Mouse (Mus musculus): Measurements from ENCODE around the gene Naxd. TPM values are rescaled to one million over a fixed set of nuclear protein-coding genes. Genes with fewer than 3 reads are reported as not detected.
"Not testable (repeated sequence)": the region's sequence is repeated elsewhere in the genome, so short reads cannot be mapped to it uniquely, and the experiment has no call there.

The Naxd gene
- polyA plus RNA-seq, 1 experiment from 2014 or later: 105 TPM

GRCm38 (mm10) chr8:11460934-11461333 lies 36.4 kb upstream of the Naxd start:
- ATAC-seq (ENCODE audit: insufficient read depth, low FRiP score, low read depth): no peak
- H3K9ac ChIP-seq: no peak overlapping the region
- no peaks in the 10 kb centered on the region for H3K9me3 ChIP-seq
- H3K36me3 ChIP-seq: no peaks in the 10 kb centered on the region
- peaks cover 16% of the 10 kb centered on the region for H3K4me1 ChIP-seq
- WGBS: 33% methylated on average over 2 of the region's 2 CpGs
- H3K27me3 ChIP-seq (replicated peaks): no peaks in the 10 kb centered on the region
- no peak overlapping the region for H3K4me2 ChIP-seq
- no peak overlapping the region for H3K27ac ChIP-seq
- no peak overlapping the region for H3K4me3 ChIP-seq (replicated peaks)

GRCm38 (mm10) chr8:11461847-11462246 lies 35.5 kb upstream of the Naxd start:
- peaks cover 16% of the 10 kb centered on the region for H3K4me1 ChIP-seq
- no peak overlapping the region for H3K27ac ChIP-seq
- no peak overlapping the region for H3K4me2 ChIP-seq
- no peak for ATAC-seq (ENCODE audit: insufficient read depth, low FRiP score, low read depth)
- no peaks in the 10 kb centered on the region for H3K36me3 ChIP-seq
- H3K9ac ChIP-seq: no peak overlapping the region
- no peaks in the 10 kb centered on the region for H3K9me3 ChIP-seq
- WGBS: 36% methylated on average over 2 of the region's 2 CpGs
- H3K27me3 ChIP-seq (replicated peaks): no peaks in the 10 kb centered on the region
- no peak overlapping the region for H3K4me3 ChIP-seq (replicated peaks)

GRCm38 (mm10) chr8:11462641-11463040 lies 34.7 kb upstream of the Naxd start:
- Histone ChIP-seq H3K27me3 (replicated peaks) (no peaks in the 10 kb centered on the region), H3K4me1 (peaks cover 16% of the 10 kb centered on the region), H3K4me2 (no peak overlapping the region), H3K36me3 (no peaks in the 10 kb centered on the region), H3K9ac (no peak overlapping the region), H3K27ac (no peak overlapping the region), H3K9me3 (no peaks in the 10 kb centered on the region), H3K4me3 (replicated peaks) (no peak overlapping the region)
- 88% methylated on average over 4 of the region's 4 CpGs for WGBS
- ATAC-seq (ENCODE audit: insufficient read depth, low FRiP score, low read depth): no peak

GRCm38 (mm10) chr8:11463541-11463888 lies 33.8 kb upstream of the Naxd start:
- Histone ChIP-seq H3K9ac (no peak overlapping the region), H3K36me3 (no peaks in the 10 kb centered on the region), H3K9me3 (no peaks in the 10 kb centered on the region), H3K4me1 (peaks cover 9% of the 10 kb centered on the region; the same call in 1 of the 2 replicates), H3K4me2 (no peak overlapping the region), H3K27me3 (replicated peaks) (no peaks in the 10 kb centered on the region), H3K27ac (no peak overlapping the region), H3K4me3 (replicated peaks) (no peak overlapping the region)
- ATAC-seq (ENCODE audit: insufficient read depth, low FRiP score, low read depth): no peak
- WGBS: 75% methylated on average over 2 of the region's 2 CpGs

GRCm38 (mm10) chr8:11463889-11464706 lies 33.2 kb upstream of the Naxd start:
- H3K4me3 ChIP-seq (replicated peaks): no peak overlapping the region
- no peaks in the 10 kb centered on the region for H3K27me3 ChIP-seq (replicated peaks)
- 72% methylated on average over 12 of the region's 12 CpGs for WGBS
- H3K9ac ChIP-seq: peak overlapping the region; percentile 16; the same call in 1 of the 2 replicates
- H3K4me2 ChIP-seq: no peak overlapping the region
- no peak; the same call in 1 of the 2 replicates for ATAC-seq (ENCODE audit: insufficient read depth, low FRiP score, low read depth)
- no peaks in the 10 kb centered on the region for H3K9me3 ChIP-seq
- H3K36me3 ChIP-seq: no peaks in the 10 kb centered on the region
- H3K27ac ChIP-seq: no peak overlapping the region
- H3K4me1 ChIP-seq: peaks cover 3% of the 10 kb centered on the region; the same call in 1 of the 2 replicates

- ATAC-seq (ENCODE audit: insufficient read depth, low FRiP score, low read depth): no peak
- Histone ChIP-seq H3K9ac (peak overlapping the region; percentile 16; the same call in 1 of the 2 replicates), H3K4me2 (no peak overlapping the region), H3K27ac (no peak overlapping the region), H3K36me3 (no peaks in the 10 kb centered on the region), H3K27me3 (replicated peaks) (no peaks in the 10 kb centered on the region), H3K4me3 (replicated peaks) (no peak overlapping the region), H3K4me1 (no peaks in the 10 kb centered on the region; the same call in 1 of the 2 replicates), H3K9me3 (no peaks in the 10 kb centered on the region)
- WGBS: 66% methylated on average over 3 of the region's 3 CpGs
Measured at GRCm38 (mm10) chr8:11464707-11464964, 32.7 kb upstream of the Naxd start.

- ATAC-seq (ENCODE audit: insufficient read depth, low FRiP score, low read depth): no peak
- H3K9ac ChIP-seq: no peak overlapping the region
- H3K4me1 ChIP-seq: no peaks in the 10 kb centered on the region; the same call in 1 of the 2 replicates
- H3K4me3 ChIP-seq (replicated peaks): no peak overlapping the region
- no peaks in the 10 kb centered on the region for H3K27me3 ChIP-seq (replicated peaks)
- no peak overlapping the region for H3K4me2 ChIP-seq
- WGBS: 84% methylated on average over 4 of the region's 4 CpGs
- no peaks in the 10 kb centered on the region for H3K9me3 ChIP-seq
- H3K36me3 ChIP-seq: no peaks in the 10 kb centered on the region
- no peak overlapping the region for H3K27ac ChIP-seq
Measured at GRCm38 (mm10) chr8:11465619-11466018, 31.7 kb upstream of the Naxd start.

GRCm38 (mm10) chr8:11466528-11466927 lies 30.8 kb upstream of the Naxd start:
- not testable (repeated sequence) for H3K36me3 ChIP-seq; H3K27me3 ChIP-seq (replicated peaks); H3K27ac ChIP-seq; ATAC-seq (ENCODE audit: insufficient read depth, low FRiP score, low read depth); H3K9me3 ChIP-seq; H3K9ac ChIP-seq; H3K4me3 ChIP-seq (replicated peaks); H3K4me2 ChIP-seq; H3K4me1 ChIP-seq
- 87% methylated on average over 5 of the region's 5 CpGs for WGBS

GRCm38 (mm10) chr8:11469095-11469494 lies 28.2 kb upstream of the Naxd start:
- WGBS: 7% methylated on average over 3 of the region's 3 CpGs
- no peaks in the 10 kb centered on the region for H3K36me3 ChIP-seq
- H3K27ac ChIP-seq: no peak overlapping the region

GRCm38 (mm10) chr8:11470694-11471093 lies 26.6 kb upstream of the Naxd start:
- H3K36me3 ChIP-seq: no peaks in the 10 kb centered on the region
- ATAC-seq (ENCODE audit: insufficient read depth, low FRiP score, low read depth): no peak
- H3K4me3 ChIP-seq (replicated peaks): no peak overlapping the region
- H3K9ac ChIP-seq: no peak overlapping the region
- H3K4me2 ChIP-seq: no peak overlapping the region
- no peak overlapping the region for H3K27ac ChIP-seq
- 0 out of 2 replicates have a peak, but pooled peaks cover 3% of the 10 kb centered on the region for H3K27me3 ChIP-seq (replicated peaks)
- H3K9me3 ChIP-seq: no peaks in the 10 kb centered on the region
- 72% methylated on average over 7 of the region's 7 CpGs for WGBS
- H3K4me1 ChIP-seq: 0 out of 2 replicates have a peak, but pooled peaks cover 7% of the 10 kb centered on the region

More at GRCm38 (mm10) chr8:11469095-11469494, 28.2 kb upstream of the Naxd start:
- Histone ChIP-seq H3K9me3 (no peaks in the 10 kb centered on the region), H3K27me3 (replicated peaks) (no peaks in the 10 kb centered on the region), H3K4me3 (replicated peaks) (no peak overlapping the region), H3K4me1 (0 out of 2 replicates have a peak, but pooled peaks cover 7% of the 10 kb centered on the region), H3K9ac (no peak overlapping the region), H3K4me2 (no peak overlapping the region)
- no peak for ATAC-seq (ENCODE audit: insufficient read depth, low FRiP score, low read depth)

- Histone ChIP-seq H3K4me3 (replicated peaks) (no peak overlapping the region), H3K9me3 (no peaks in the 10 kb centered on the region), H3K4me1 (peaks cover 9% of the 10 kb centered on the region), H3K27me3 (replicated peaks) (0 out of 2 replicates have a peak, but pooled peaks cover 3% of the 10 kb centered on the region), H3K27ac (no peak overlapping the region), H3K4me2 (no peak overlapping the region), H3K36me3 (no peaks in the 10 kb centered on the region), H3K9ac (no peak overlapping the region)
- no peak for ATAC-seq (ENCODE audit: insufficient read depth, low FRiP score, low read depth)
- 47% methylated on average over 8 of the region's 8 CpGs for WGBS
Measured at GRCm38 (mm10) chr8:11471309-11471708, 26.0 kb upstream of the Naxd start.

GRCm38 (mm10) chr8:11473072-11473471 lies 24.2 kb upstream of the Naxd start:
- Histone ChIP-seq H3K9ac (no peak overlapping the region), H3K36me3 (no peaks in the 10 kb centered on the region), H3K4me2 (no peak overlapping the region), H3K27me3 (replicated peaks) (peaks cover 7% of the 10 kb centered on the region; the same call in 1 of the 2 replicates), H3K4me1 (peaks cover 20% of the 10 kb centered on the region), H3K27ac (peak overlapping the region; percentile 23; the same call in 1 of the 2 replicates), H3K4me3 (replicated peaks) (no peak overlapping the region), H3K9me3 (no peaks in the 10 kb centered on the region)
- 36% methylated on average over 4 of the region's 4 CpGs for WGBS
- ATAC-seq (ENCODE audit: insufficient read depth, low FRiP score, low read depth): peak; percentile 69
